Mouse (Mus musculus): ENCODE measurements around the gene Taf1a. TPM values are rescaled to one million over a fixed set of nuclear protein-coding genes. Genes with fewer than 3 reads are reported as not detected.

Gene Taf1a
- polyA plus RNA-seq, 1 experiment from 2014 or later: 17.0 TPM

DNA sequence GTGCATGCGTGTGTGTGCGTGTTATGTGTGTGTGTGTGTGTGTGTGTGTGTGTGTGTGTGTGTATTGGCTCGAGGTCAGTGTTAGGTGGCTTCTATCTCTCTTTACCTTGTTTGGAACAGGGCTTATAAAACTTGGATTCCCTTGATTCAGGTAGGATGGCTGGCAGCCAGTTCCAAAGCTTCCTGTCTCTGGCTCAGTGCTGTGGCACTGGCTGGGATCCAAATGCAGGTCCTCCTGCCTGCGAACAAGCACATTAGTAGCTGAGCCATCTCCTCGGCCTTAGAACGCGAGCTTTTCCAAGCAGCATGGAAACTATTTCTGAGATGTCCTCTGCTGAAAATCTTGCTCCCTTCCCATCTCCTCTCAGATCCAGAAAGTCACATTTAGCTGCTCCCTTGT lies 31.0 kb downstream of the Taf1a start:
- DNase-seq (ENCODE audit: low spot score): no peak
- ATAC-seq (replicated peaks; ENCODE audit: insufficient number of reproducible peaks, low FRiP score, low TSS enrichment, low read depth): no peak
- no peaks in the 10 kb centered on the region for H3K36me3 ChIP-seq (replicated peaks; ENCODE audit: control insufficient read depth, insufficient read depth, low read depth, low read length)
- WGBS: 90% methylated on average over 7 of the region's 7 CpGs
- no peak overlapping the region for H3K4me2 ChIP-seq (ENCODE audit: low read depth, low read length)
- H3K4me1 ChIP-seq (ENCODE audit: control insufficient read depth, insufficient read depth, low read length): no peaks in the 10 kb centered on the region
- no peaks in the 10 kb centered on the region for H3K9me3 ChIP-seq (replicated peaks; ENCODE audit: control insufficient read depth, low read length)
- no peaks in the 10 kb centered on the region for H3K27me3 ChIP-seq (ENCODE audit: control insufficient read depth, insufficient read depth, low read length)
- H3K9ac ChIP-seq (replicated peaks; ENCODE audit: low read length): no peak overlapping the region
- H3K4me3 ChIP-seq (ENCODE audit: low read depth, low read length): no peak overlapping the region
- H3K27ac ChIP-seq (replicated peaks; ENCODE audit: low read depth, low read length): no peak overlapping the region

GRCm38 (mm10) chr1:183420296-183420695 lies 31.5 kb downstream of the Taf1a start:
- no peak overlapping the region for H3K9ac ChIP-seq (replicated peaks; ENCODE audit: low read length)
- H3K27ac ChIP-seq (replicated peaks; ENCODE audit: low read depth, low read length): no peak overlapping the region
- H3K4me1 ChIP-seq (ENCODE audit: control insufficient read depth, insufficient read depth, low read length): no peaks in the 10 kb centered on the region
- H3K9me3 ChIP-seq (replicated peaks; ENCODE audit: control insufficient read depth, low read length): no peaks in the 10 kb centered on the region
- 87% methylated on average over 10 of the region's 10 CpGs for WGBS
- H3K36me3 ChIP-seq (replicated peaks; ENCODE audit: control insufficient read depth, insufficient read depth, low read depth, low read length): no peaks in the 10 kb centered on the region
- DNase-seq (ENCODE audit: low spot score) (no peak), ATAC-seq (replicated peaks; ENCODE audit: insufficient number of reproducible peaks, low FRiP score, low TSS enrichment, low read depth) (no peak)
- no peak overlapping the region for H3K4me2 ChIP-seq (ENCODE audit: low read depth, low read length)
- H3K27me3 ChIP-seq (ENCODE audit: control insufficient read depth, insufficient read depth, low read length): no peaks in the 10 kb centered on the region
- no peak overlapping the region for H3K4me3 ChIP-seq (ENCODE audit: low read depth, low read length)

DNA sequence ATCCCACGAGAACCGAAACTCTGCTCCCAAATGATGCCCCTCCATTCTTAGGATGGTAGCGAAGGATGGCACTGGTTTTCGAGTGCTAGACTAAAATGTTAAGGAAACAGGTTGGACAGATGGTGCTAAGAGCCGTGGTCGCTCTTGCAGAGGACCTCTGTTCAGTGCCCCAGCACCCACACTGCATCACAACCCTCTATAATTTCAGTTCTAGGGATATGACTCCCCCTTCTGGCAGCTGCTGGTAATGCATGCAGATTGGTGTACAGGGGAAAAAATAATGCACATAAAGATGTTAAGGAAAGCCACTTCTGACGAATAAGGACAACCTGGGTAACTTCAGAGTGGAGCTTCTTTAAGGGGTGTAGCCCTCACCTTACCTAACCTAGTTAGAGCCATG lies 35.3 kb downstream of the Taf1a start:
- H3K27ac ChIP-seq (replicated peaks; ENCODE audit: low read depth, low read length): no peak overlapping the region
- 93% methylated on average over 7 of the region's 7 CpGs for WGBS
- no peak for DNase-seq (ENCODE audit: low spot score)
- H3K9ac ChIP-seq (replicated peaks; ENCODE audit: low read length): no peak overlapping the region
- no peaks in the 10 kb centered on the region for H3K36me3 ChIP-seq (replicated peaks; ENCODE audit: control insufficient read depth, insufficient read depth, low read depth, low read length)
- no peak overlapping the region for H3K4me2 ChIP-seq (ENCODE audit: low read depth, low read length)
- ATAC-seq (replicated peaks; ENCODE audit: insufficient number of reproducible peaks, low FRiP score, low TSS enrichment, low read depth): no peak
- no peaks in the 10 kb centered on the region for H3K27me3 ChIP-seq (ENCODE audit: control insufficient read depth, insufficient read depth, low read length)
- no peaks in the 10 kb centered on the region for H3K9me3 ChIP-seq (replicated peaks; ENCODE audit: control insufficient read depth, low read length)
- no peaks in the 10 kb centered on the region for H3K4me1 ChIP-seq (ENCODE audit: control insufficient read depth, insufficient read depth, low read length)
- H3K4me3 ChIP-seq (ENCODE audit: low read depth, low read length): no peak overlapping the region

GRCm38 (mm10) chr1:183434918-183435317 lies 46.1 kb downstream of the Taf1a start:
- Histone ChIP-seq H3K4me3 (ENCODE audit: low read depth, low read length) (no peak overlapping the region), H3K27me3 (ENCODE audit: control insufficient read depth, insufficient read depth, low read length) (no peaks in the 10 kb centered on the region), H3K9me3 (replicated peaks; ENCODE audit: control insufficient read depth, low read length) (no peaks in the 10 kb centered on the region), H3K36me3 (replicated peaks; ENCODE audit: control insufficient read depth, insufficient read depth, low read depth, low read length) (no peaks in the 10 kb centered on the region), H3K4me1 (ENCODE audit: control insufficient read depth, insufficient read depth, low read length) (no peaks in the 10 kb centered on the region), H3K27ac (replicated peaks; ENCODE audit: low read depth, low read length) (no peak overlapping the region), H3K9ac (replicated peaks; ENCODE audit: low read length) (no peak overlapping the region), H3K4me2 (ENCODE audit: low read depth, low read length) (no peak overlapping the region)
- no peak for DNase-seq (ENCODE audit: low spot score)
- WGBS: 88% methylated on average over 9 of the region's 9 CpGs
- ATAC-seq (replicated peaks; ENCODE audit: insufficient number of reproducible peaks, low FRiP score, low TSS enrichment, low read depth): no peak

- Histone ChIP-seq H3K27ac (replicated peaks; ENCODE audit: low read depth, low read length) (no peak overlapping the region), H3K9me3 (replicated peaks; ENCODE audit: control insufficient read depth, low read length) (no peaks in the 10 kb centered on the region), H3K27me3 (ENCODE audit: control insufficient read depth, insufficient read depth, low read length) (no peaks in the 10 kb centered on the region), H3K4me2 (ENCODE audit: low read depth, low read length) (no peak overlapping the region), H3K4me3 (ENCODE audit: low read depth, low read length) (no peak overlapping the region), H3K4me1 (ENCODE audit: control insufficient read depth, insufficient read depth, low read length) (no peaks in the 10 kb centered on the region), H3K9ac (replicated peaks; ENCODE audit: low read length) (no peak overlapping the region), H3K36me3 (replicated peaks; ENCODE audit: control insufficient read depth, insufficient read depth, low read depth, low read length) (no peaks in the 10 kb centered on the region)
- DNase-seq (ENCODE audit: low spot score) (peak; percentile 21), ATAC-seq (replicated peaks; ENCODE audit: insufficient number of reproducible peaks, low FRiP score, low TSS enrichment, low read depth) (no peak)
- 28% methylated on average over 21 of the region's 22 CpGs for WGBS
Measured at GRCm38 (mm10) chr1:183439036-183439435, 50.3 kb downstream of the Taf1a start.

DNA sequence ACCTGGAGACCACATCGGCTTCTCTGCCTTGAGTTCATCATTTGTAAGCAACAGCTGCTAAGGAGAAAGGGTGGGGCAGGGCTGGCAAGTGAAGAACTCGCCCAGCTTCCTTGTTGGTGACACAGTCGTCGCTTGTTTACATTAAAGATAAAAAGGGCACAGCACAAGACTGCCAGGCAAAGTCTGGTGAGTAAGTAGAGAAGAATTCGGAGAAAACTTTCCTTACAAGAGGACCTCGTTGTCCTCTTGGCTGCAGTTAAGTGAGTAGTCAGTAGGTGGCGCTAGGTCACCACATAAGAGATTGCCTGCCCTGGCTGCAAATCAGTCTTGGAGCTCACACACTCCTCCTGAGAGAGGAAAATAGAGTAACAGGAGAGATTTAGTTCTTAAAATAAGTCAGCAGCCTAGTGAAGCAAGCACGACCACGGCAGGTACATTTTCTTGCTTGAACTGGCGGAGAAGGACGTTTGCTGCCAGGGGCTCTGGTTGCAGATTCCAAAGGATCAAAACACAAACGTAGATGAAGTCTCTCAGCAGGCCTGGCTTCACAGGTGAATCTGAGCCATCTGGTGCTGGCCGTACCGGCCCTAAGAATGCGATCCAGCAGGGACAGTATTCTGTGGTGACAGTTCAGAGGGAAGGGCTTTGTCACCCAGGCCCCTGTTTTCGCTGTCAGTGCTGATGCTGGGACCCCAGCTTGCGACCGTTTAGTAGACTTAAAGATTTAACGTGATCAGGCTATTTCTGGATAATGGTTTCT lies 53.4 kb downstream of the Taf1a start:
- Histone ChIP-seq H3K27ac (replicated peaks; ENCODE audit: low read depth, low read length) (no peak overlapping the region), H3K9me3 (replicated peaks; ENCODE audit: control insufficient read depth, low read length) (no peaks in the 10 kb centered on the region), H3K9ac (replicated peaks; ENCODE audit: low read length) (no peak overlapping the region), H3K4me2 (ENCODE audit: low read depth, low read length) (no peak overlapping the region), H3K36me3 (replicated peaks; ENCODE audit: control insufficient read depth, insufficient read depth, low read depth, low read length) (no peaks in the 10 kb centered on the region), H3K4me1 (ENCODE audit: control insufficient read depth, insufficient read depth, low read length) (no peaks in the 10 kb centered on the region), H3K4me3 (ENCODE audit: low read depth, low read length) (no peak overlapping the region), H3K27me3 (ENCODE audit: control insufficient read depth, insufficient read depth, low read length) (no peaks in the 10 kb centered on the region)
- ATAC-seq (replicated peaks; ENCODE audit: insufficient number of reproducible peaks, low FRiP score, low TSS enrichment, low read depth) (peak; percentile 53; the same call in 1 of the 2 replicates), DNase-seq (ENCODE audit: low spot score) (peak; percentile 93)
- 26% methylated on average over 19 of the region's 19 CpGs for WGBS

- DNase-seq (ENCODE audit: low spot score) (peak; percentile 6), ATAC-seq (replicated peaks; ENCODE audit: insufficient number of reproducible peaks, low FRiP score, low TSS enrichment, low read depth) (no peak)
- Histone ChIP-seq H3K9me3 (replicated peaks; ENCODE audit: control insufficient read depth, low read length) (no peaks in the 10 kb centered on the region; the same call in 1 of the 2 replicates), H3K4me1 (ENCODE audit: control insufficient read depth, insufficient read depth, low read length) (no peaks in the 10 kb centered on the region), H3K36me3 (replicated peaks; ENCODE audit: control insufficient read depth, insufficient read depth, low read depth, low read length) (no peaks in the 10 kb centered on the region), H3K4me3 (ENCODE audit: low read depth, low read length) (no peak overlapping the region), H3K4me2 (ENCODE audit: low read depth, low read length) (no peak overlapping the region), H3K27me3 (ENCODE audit: control insufficient read depth, insufficient read depth, low read length) (no peaks in the 10 kb centered on the region), H3K9ac (replicated peaks; ENCODE audit: low read length) (no peak overlapping the region), H3K27ac (replicated peaks; ENCODE audit: low read depth, low read length) (no peak overlapping the region)
- 34% methylated on average over 3 of the region's 3 CpGs for WGBS
Measured at GRCm38 (mm10) chr1:183453066-183453465, 64.3 kb downstream of the Taf1a start.

Measured in embryonic facial prominence, embryonic 11.5 days (tissue).